Mouse (Mus musculus) CD4-positive naive resting alpha-beta T cell, adult 76 days (primary cell): ENCODE data around the gene Rfc2. TPM values are rescaled to one million over a fixed set of nuclear protein-coding genes. Genes with fewer than 3 reads are reported as not detected.

Experiments used
- total RNA-seq: library from RNA; stranded (reverse); gene quantifications from one replicate; pipeline ENCODE4 v1.2.4, GENCODE M21; 2023

Rfc2 gene
- 78.6 TPM for total RNA-seq

GRCm38 (mm10) chr5:134581146-134581545 lies at the start of gene Rfc2:
TSS of gene Rfc2 (plus strand) at chr5:134581366.

GRCm38 (mm10) chr5:134552110-134552972 lies 28.8 kb upstream of the Rfc2 start, which contains the start of gene Clip2:
TSS of gene Clip2 (minus strand) at chr5:134552434.

GRCm38 (mm10) chr5:134560071-134560449 lies 21.1 kb upstream of the Rfc2 start, which contains the start of gene Syna:
TSS of gene Syna (minus strand) at chr5:134560171.

GRCm38 (mm10) chr5:134614802-134615201 lies 33.6 kb downstream of the Rfc2 start, which contains the start of gene Lat2:
TSS of gene Lat2 (minus strand) at chr5:134615025.

GRCm38 (mm10) chr5:134639269-134639682 lies 58.1 kb downstream of the Rfc2 start, which contains the start of gene Eif4h:
TSS of gene Eif4h (minus strand) at chr5:134639490.

Other genes starting within 250 kb of the Rfc2 start
- gene Gtf2ird1, start 124.7 kb upstream of the Rfc2 start, total RNA-seq: 20.6 TPM
- gene Clip2, start 28.9 kb upstream of the Rfc2 start, total RNA-seq: 5.5 TPM
- gene Syna, start 21.2 kb upstream of the Rfc2 start, total RNA-seq: not detected
- 32.0 TPM for gene Lat2, start 33.7 kb downstream of the Rfc2 start, total RNA-seq
- 286 TPM for gene Eif4h, start 58.1 kb downstream of the Rfc2 start, total RNA-seq
- 15.0 TPM for gene Limk1, start 107.2 kb downstream of the Rfc2 start, total RNA-seq
- gene Eln, start 166.0 kb downstream of the Rfc2 start, total RNA-seq: not detected